ENCODE assay signal across 8 mouse cellular contexts in the genomic region with DNA sequence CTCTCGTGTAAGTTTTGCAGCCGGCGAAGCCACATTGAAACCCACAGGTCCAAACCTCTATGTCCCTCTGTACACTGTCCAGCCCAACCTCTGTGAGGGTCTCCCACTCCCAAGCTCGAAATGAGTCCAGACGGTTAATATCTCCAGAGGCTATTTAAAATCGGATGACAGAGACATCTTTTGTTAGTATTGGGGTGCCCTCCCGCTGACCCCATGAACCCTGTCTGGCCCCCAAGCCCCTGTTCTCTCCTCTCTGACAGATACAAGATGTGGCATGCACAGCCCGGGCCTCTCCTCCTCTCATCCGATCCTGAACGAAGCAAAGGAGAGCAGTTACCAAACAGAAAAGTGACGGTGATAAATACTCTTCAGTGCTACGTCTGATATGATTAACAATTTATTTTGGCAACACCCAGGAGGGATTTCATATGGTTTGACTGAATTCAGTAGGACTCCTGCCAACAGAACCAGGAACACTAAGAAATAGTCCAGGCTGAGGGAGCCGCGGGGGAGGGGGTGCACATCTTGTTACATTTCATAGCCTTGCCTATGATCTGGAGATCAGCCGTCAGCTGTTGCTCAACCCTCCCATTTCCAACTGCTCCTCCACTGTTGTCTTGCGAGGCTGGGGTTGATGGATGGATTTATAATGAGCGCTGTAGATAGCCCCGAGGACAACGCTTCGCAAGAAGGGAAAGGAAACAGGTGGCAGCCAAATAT.
DNase-seq lines count a peak whose midpoint lies in the region; ATAC-seq lines count a peak whose summit lies in the region.

No protein-coding gene starts in this region.

- peaks cover 13% of the 10 kb centered on the region for H3K4me1 ChIP-seq in heart, embryonic 16.5 days (ENCODE audit: control insufficient read depth, insufficient read depth, low read length)
- H3K4me1 ChIP-seq in limb, embryonic 13.5 days: peaks cover 11% of the 10 kb centered on the region

- H3K4me3 ChIP-seq in heart, embryonic 16.5 days (ENCODE audit: low read length): no peak overlapping the region
- no peak overlapping the region for H3K4me3 ChIP-seq in limb, embryonic 13.5 days

- no peaks in the 10 kb centered on the region for H3K27me3 ChIP-seq in heart, embryonic 16.5 days (ENCODE audit: control insufficient read depth, insufficient read depth, low read length)
- no peaks in the 10 kb centered on the region for H3K27me3 ChIP-seq in limb, embryonic 13.5 days

- intact Hi-C loops in left cerebral cortex, postnatal 10 days (cut with DNase I): no loop called here
- intact Hi-C loops in left cerebral cortex, postnatal 36 days (cut with DNase I): no loop called here

- no peaks in the 10 kb centered on the region for H3K9me3 ChIP-seq in heart, embryonic 16.5 days (replicated peaks; ENCODE audit: control insufficient read depth, low read length)
- no peaks in the 10 kb centered on the region for H3K9me3 ChIP-seq in limb, embryonic 13.5 days

- peak overlapping the region; percentile 13 for H3K27ac ChIP-seq in heart, embryonic 16.5 days (ENCODE audit: low read length)
- H3K27ac ChIP-seq in limb, embryonic 13.5 days: no peak overlapping the region

- peak overlapping the region; percentile 23; the same call in 1 of the 2 replicates for H3K4me2 ChIP-seq in heart, embryonic 16.5 days (ENCODE audit: low read depth, low read length)
- H3K4me2 ChIP-seq in limb, embryonic 13.5 days (replicated peaks): no peak overlapping the region

- no peak overlapping the region for H3K9ac ChIP-seq in heart, embryonic 16.5 days (ENCODE audit: low read length)
- H3K9ac ChIP-seq in limb, embryonic 13.5 days: no peak overlapping the region

- peak; percentile 14 to 35 for DNase-seq in left cerebral cortex, postnatal 10 days (ENCODE audit: extremely low spot score in 1 of 2, low spot score in 2 of 2)
- no peak for DNase-seq in left cerebral cortex, postnatal 36 days (ENCODE audit: low spot score in 2 of 2)
- DNase-seq in adrenal gland, postnatal 36 days: peak; percentile 49 to 57
- DNase-seq in thymus, postnatal 0 days (ENCODE audit: low spot score): no peak
- no peak for DNase-seq in frontal cortex, postnatal 14 days (ENCODE audit: low spot score in 2 of 2)
- no peak for DNase-seq in gastrocnemius, adult 8-10 months (ENCODE audit: low spot score in 2 of 2)

- ATAC-seq in heart, embryonic 16.5 days (replicated peaks; ENCODE audit: extremely low read depth, insufficient read depth, low FRiP score): peak; percentile 69
- peak; percentile 77 for ATAC-seq in limb, embryonic 13.5 days (ENCODE audit: low FRiP score, low read depth)

- H3K36me3 ChIP-seq in heart, embryonic 16.5 days (ENCODE audit: control insufficient read depth, insufficient read depth): no peaks in the 10 kb centered on the region
- no peaks in the 10 kb centered on the region for H3K36me3 ChIP-seq in limb, embryonic 13.5 days

- 41% methylated on average over 20 of the region's 20 CpGs for WGBS in heart, embryonic 16.5 days
- WGBS in limb, embryonic 13.5 days: 54% methylated on average over 20 of the region's 20 CpGs

Comparison
In these comparisons a context has a peak if more than half of its experiments do, and no peak if none do; other contexts are left out.
1. DNase-seq: peak in left cerebral cortex, postnatal 10 days (2 of 2) and adrenal gland, postnatal 36 days (2 of 2); none in left cerebral cortex, postnatal 36 days (0 of 2), thymus, postnatal 0 days (single experiment), frontal cortex, postnatal 14 days (0 of 2) and gastrocnemius, adult 8-10 months (0 of 2).